Mouse (Mus musculus): ENCODE results near the gene Spag17. TPM values are rescaled to one million over a fixed set of nuclear protein-coding genes. Genes with fewer than 3 reads are reported as not detected.

The Spag17 gene
- polyA plus RNA-seq, 1 experiment from 2014 or later, result 0.22 TPM

DNA sequence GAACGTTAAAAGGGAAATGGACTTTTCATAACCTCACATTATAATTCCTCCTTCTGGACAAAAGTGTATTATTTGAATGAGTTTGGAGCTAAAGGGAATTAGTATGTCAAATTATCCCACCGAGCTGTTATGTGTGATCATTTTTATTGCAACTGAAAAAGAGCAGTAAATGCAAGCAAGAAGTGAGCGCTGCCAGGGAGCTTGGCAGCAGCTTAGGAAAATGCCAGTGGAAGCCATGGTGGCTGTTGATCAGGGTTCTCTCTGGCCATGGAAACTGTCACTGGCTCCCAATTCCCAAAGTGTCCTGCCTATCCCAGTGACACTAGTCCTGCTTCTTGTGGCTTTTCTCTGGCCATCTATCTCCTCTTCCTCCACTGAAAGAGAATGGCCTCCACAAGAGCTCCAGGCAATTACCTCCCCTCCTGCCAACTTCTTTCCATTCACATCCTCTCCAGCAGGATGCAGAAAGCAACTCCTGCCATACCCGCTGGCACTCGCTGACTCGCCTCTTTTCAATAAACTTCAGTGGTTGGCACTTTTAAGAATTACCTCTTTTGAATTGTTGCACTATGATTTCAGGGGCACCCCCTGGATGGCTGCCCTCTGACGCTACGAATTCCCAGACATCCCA lies 28.7 kb downstream of the Spag17 start:
- no peak overlapping the region for H3K9ac ChIP-seq
- no peak overlapping the region for H3K4me3 ChIP-seq
- H3K27me3 ChIP-seq, result no peaks in the 10 kb centered on the region
- H3K27ac ChIP-seq (replicated peaks), result no peak overlapping the region
- no peaks in the 10 kb centered on the region for H3K36me3 ChIP-seq
- no peaks in the 10 kb centered on the region for H3K9me3 ChIP-seq
- no peak for ATAC-seq (ENCODE audit: low read depth)
- no peak overlapping the region for H3K4me2 ChIP-seq
- WGBS, result 85% methylated on average over 8 of the region's 8 CpGs
- no peaks in the 10 kb centered on the region for H3K4me1 ChIP-seq (replicated peaks)

- H3K27ac ChIP-seq (replicated peaks), result no peak overlapping the region
- H3K4me2 ChIP-seq, result no peak overlapping the region
- H3K4me1 ChIP-seq (replicated peaks), result no peaks in the 10 kb centered on the region
- 95% methylated on average over 3 of the region's 3 CpGs for WGBS
- H3K36me3 ChIP-seq, result no peaks in the 10 kb centered on the region
- no peak for ATAC-seq (ENCODE audit: low read depth)
- H3K9ac ChIP-seq, result no peak overlapping the region
- H3K27me3 ChIP-seq, result no peaks in the 10 kb centered on the region
- H3K9me3 ChIP-seq, result no peaks in the 10 kb centered on the region
- no peak overlapping the region for H3K4me3 ChIP-seq
Measured at GRCm38 (mm10) chr3:99922944-99923343, 37.7 kb downstream of the Spag17 start.

DNA sequence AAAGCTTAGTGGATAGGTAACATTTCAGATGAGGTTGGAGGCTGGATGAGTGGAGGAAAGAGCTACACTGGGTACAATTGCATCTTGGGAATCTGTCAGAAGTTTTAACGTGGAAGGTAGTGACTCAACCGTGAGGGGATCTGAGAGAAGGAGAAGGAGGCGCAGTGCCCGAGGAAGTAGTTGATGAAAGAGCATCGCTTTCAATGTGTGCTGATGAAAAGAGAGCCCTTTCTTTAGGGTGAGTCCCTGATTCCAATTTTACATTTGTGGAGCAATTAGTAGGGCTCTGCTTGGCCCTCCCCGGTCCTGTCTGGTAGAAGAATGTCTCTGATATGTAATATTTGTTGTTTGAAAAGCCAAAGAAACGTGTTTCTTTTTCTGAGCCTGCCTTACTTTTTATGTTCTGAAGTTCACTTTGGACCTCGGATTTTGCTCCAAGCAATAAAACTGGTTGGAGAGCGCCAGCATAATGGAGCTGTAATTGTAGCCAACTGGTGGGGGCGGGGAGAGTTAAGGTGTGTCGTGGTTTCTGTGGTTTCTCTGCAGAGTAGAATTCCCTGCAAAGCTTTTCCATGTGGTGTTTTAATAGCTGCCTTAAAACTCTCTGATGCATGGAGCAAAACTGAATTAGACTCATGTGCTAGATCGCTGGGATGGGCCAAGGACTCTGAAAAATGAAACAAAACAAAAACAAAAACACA lies 45.9 kb downstream of the Spag17 start:
- Histone ChIP-seq H3K9me3 (no peaks in the 10 kb centered on the region), H3K36me3 (no peaks in the 10 kb centered on the region), H3K9ac (no peak overlapping the region), H3K4me1 (replicated peaks) (no peaks in the 10 kb centered on the region), H3K4me3 (no peak overlapping the region), H3K4me2 (no peak overlapping the region), H3K27me3 (no peaks in the 10 kb centered on the region), H3K27ac (replicated peaks) (no peak overlapping the region)
- ATAC-seq (ENCODE audit: low read depth), result no peak
- WGBS, result 61% methylated on average over 12 of the region's 12 CpGs

DNA sequence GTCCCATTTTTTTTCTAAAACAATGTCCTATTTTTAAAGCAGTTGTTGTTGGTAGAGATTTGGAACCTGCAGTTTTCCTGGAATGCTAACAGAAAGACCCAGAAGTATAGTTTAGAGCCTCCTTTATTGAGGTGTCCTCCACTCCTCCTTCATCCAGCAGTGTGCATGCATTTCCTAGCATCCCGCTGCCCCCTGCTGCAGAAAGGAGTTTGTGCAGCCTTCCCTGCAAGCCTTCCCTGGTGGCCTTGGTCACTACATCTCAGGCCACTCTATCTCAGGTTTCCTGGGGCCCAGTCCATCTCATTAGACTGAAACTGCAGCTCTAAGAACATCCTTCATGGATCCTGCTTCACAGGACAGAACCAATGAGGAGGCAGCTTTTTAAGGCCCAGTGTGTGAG lies 51.0 kb downstream of the Spag17 start:
- Histone ChIP-seq H3K27me3 (no peaks in the 10 kb centered on the region), H3K9ac (no peak overlapping the region), H3K36me3 (no peaks in the 10 kb centered on the region), H3K4me2 (no peak overlapping the region), H3K9me3 (no peaks in the 10 kb centered on the region), H3K4me3 (no peak overlapping the region), H3K4me1 (replicated peaks) (no peaks in the 10 kb centered on the region), H3K27ac (replicated peaks) (no peak overlapping the region)
- ATAC-seq (ENCODE audit: low read depth), result no peak
- WGBS, result 29% methylated on average over 1 of the region's 1 CpGs

GRCm38 (mm10) chr3:99938611-99939286 lies 53.5 kb downstream of the Spag17 start:
- H3K27ac ChIP-seq (replicated peaks), result no peak overlapping the region
- no peak overlapping the region for H3K4me2 ChIP-seq
- no peak overlapping the region for H3K4me3 ChIP-seq
- 33% methylated on average over 8 of the region's 8 CpGs for WGBS
- ATAC-seq (ENCODE audit: low read depth), result no peak
- H3K4me1 ChIP-seq (replicated peaks), result no peaks in the 10 kb centered on the region
- no peaks in the 10 kb centered on the region for H3K36me3 ChIP-seq
- H3K9ac ChIP-seq, result no peak overlapping the region
- no peaks in the 10 kb centered on the region for H3K27me3 ChIP-seq
- no peaks in the 10 kb centered on the region for H3K9me3 ChIP-seq

GRCm38 (mm10) chr3:99945171-99945570 lies 60.0 kb downstream of the Spag17 start:
- Histone ChIP-seq H3K9me3 (no peaks in the 10 kb centered on the region), H3K4me1 (replicated peaks) (no peaks in the 10 kb centered on the region), H3K27ac (replicated peaks) (no peak overlapping the region), H3K27me3 (no peaks in the 10 kb centered on the region), H3K4me3 (no peak overlapping the region), H3K36me3 (no peaks in the 10 kb centered on the region), H3K9ac (no peak overlapping the region), H3K4me2 (no peak overlapping the region)
- ATAC-seq (ENCODE audit: low read depth), result no peak
- WGBS, result 75% methylated on average over 2 of the region's 2 CpGs

DNA sequence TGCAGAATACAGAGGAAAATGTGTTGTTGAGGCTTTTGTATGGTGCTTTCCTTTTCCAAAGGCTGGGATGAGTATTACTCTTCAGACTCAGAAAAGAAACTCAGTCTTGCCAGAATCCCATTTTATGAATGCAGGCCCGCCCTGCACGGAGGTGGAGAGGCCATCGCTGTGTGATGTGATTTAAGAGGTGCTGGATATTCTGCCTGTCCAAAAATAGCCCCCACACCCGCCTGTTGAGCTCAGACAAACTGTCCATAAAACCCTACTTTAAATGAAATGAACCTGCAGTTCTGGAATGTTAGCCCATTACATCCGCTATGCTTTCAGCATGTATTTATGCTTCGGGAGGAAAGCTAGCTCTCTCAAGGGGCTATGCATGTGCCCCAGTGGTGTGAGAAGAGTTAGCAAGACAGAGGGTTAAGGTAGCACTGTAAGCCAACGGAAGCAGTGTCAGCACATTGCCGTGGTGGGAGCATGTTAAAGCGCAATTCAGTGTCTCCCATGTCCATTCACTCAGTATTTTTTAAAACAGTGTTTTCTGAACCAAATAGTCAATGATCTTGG lies 68.9 kb downstream of the Spag17 start:
- Histone ChIP-seq H3K4me3 (no peak overlapping the region), H3K36me3 (no peaks in the 10 kb centered on the region), H3K27ac (replicated peaks) (no peak overlapping the region), H3K27me3 (no peaks in the 10 kb centered on the region), H3K9me3 (no peaks in the 10 kb centered on the region), H3K4me2 (no peak overlapping the region), H3K9ac (no peak overlapping the region), H3K4me1 (replicated peaks) (no peaks in the 10 kb centered on the region)
- no peak for ATAC-seq (ENCODE audit: low read depth)
- WGBS, result 78% methylated on average over 9 of the region's 9 CpGs

DNA sequence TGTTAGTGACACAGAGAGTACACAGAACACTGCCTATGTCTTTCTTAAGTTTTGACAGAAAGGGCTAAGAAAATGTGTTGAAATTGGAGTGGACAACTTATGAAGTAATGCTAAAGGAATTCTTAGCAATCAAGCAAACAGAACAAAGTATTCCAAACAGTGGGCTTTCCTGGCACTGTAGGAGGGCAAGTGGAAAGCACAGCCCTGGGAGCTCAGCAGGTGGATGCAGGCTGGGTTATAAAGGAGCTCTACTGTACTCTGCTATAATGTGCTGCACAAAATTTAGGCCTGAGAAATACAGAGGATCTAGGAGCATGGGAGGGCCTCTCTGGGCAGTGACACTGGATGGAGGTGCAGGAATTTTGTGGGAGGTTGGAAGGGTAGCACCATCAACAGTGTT lies 71.3 kb downstream of the Spag17 start:
- H3K36me3 ChIP-seq, result no peaks in the 10 kb centered on the region
- H3K4me2 ChIP-seq, result no peak overlapping the region
- no peaks in the 10 kb centered on the region for H3K27me3 ChIP-seq
- no peaks in the 10 kb centered on the region for H3K4me1 ChIP-seq (replicated peaks)
- no peak overlapping the region for H3K9ac ChIP-seq
- no peaks in the 10 kb centered on the region for H3K9me3 ChIP-seq
- ATAC-seq (ENCODE audit: low read depth), result no peak
- H3K4me3 ChIP-seq, result no peak overlapping the region
- no peak overlapping the region for H3K27ac ChIP-seq (replicated peaks)

- no peaks in the 10 kb centered on the region for H3K36me3 ChIP-seq
- WGBS, result 62% methylated on average over 7 of the region's 7 CpGs
- no peak overlapping the region for H3K27ac ChIP-seq (replicated peaks)
- H3K9me3 ChIP-seq, result no peaks in the 10 kb centered on the region
- ATAC-seq (ENCODE audit: low read depth), result no peak
- no peak overlapping the region for H3K9ac ChIP-seq
- no peak overlapping the region for H3K4me3 ChIP-seq
- no peaks in the 10 kb centered on the region for H3K4me1 ChIP-seq (replicated peaks)
- no peak overlapping the region for H3K4me2 ChIP-seq
- no peaks in the 10 kb centered on the region for H3K27me3 ChIP-seq
Measured at GRCm38 (mm10) chr3:99959805-99960485, 74.7 kb downstream of the Spag17 start.

- no peaks in the 10 kb centered on the region for H3K36me3 ChIP-seq
- H3K4me3 ChIP-seq, result no peak overlapping the region
- WGBS, result 92% methylated on average over 6 of the region's 6 CpGs
- no peak for ATAC-seq (ENCODE audit: low read depth)
- no peak overlapping the region for H3K4me2 ChIP-seq
- peaks cover 4% of the 10 kb centered on the region; the same call in 1 of the 2 replicates for H3K4me1 ChIP-seq (replicated peaks)
- no peak overlapping the region for H3K9ac ChIP-seq
- H3K9me3 ChIP-seq, result no peaks in the 10 kb centered on the region
- H3K27ac ChIP-seq (replicated peaks), result no peak overlapping the region
- H3K27me3 ChIP-seq, result no peaks in the 10 kb centered on the region
Measured at GRCm38 (mm10) chr3:99964345-99964744, 79.1 kb downstream of the Spag17 start.

DNA sequence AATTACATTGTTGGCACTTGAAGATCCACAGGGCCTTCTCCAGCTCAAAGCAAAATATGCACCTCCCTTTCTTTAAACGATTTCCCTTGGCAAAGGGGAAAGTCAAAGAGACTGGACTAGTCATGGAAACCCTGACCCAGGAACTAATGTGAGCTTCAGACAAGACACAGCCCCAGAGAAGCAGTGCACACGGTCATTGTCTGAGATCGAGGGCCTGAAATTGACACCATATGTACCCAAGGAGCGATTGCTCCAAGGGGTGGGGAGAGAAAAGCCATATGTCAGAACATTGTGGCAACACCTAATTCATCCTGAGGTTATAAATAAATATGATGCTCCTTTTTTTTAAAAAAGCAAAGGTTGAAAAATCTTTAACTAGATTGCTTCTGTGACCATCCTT lies 80.7 kb downstream of the Spag17 start:
- 50% methylated on average over 4 of the region's 4 CpGs for WGBS
- H3K9me3 ChIP-seq, result no peaks in the 10 kb centered on the region
- ATAC-seq (ENCODE audit: low read depth), result no peak
- no peak overlapping the region for H3K27ac ChIP-seq (replicated peaks)
- no peak overlapping the region for H3K9ac ChIP-seq
- peaks cover 4% of the 10 kb centered on the region; the same call in 1 of the 2 replicates for H3K4me1 ChIP-seq (replicated peaks)
- no peak overlapping the region for H3K4me2 ChIP-seq
- H3K27me3 ChIP-seq, result no peaks in the 10 kb centered on the region
- H3K36me3 ChIP-seq, result no peaks in the 10 kb centered on the region
- no peak overlapping the region for H3K4me3 ChIP-seq

- Histone ChIP-seq H3K9ac (no peak overlapping the region), H3K9me3 (no peaks in the 10 kb centered on the region), H3K27me3 (no peaks in the 10 kb centered on the region), H3K36me3 (no peaks in the 10 kb centered on the region), H3K27ac (replicated peaks) (no peak overlapping the region), H3K4me3 (no peak overlapping the region), H3K4me2 (no peak overlapping the region), H3K4me1 (replicated peaks) (peaks cover 4% of the 10 kb centered on the region; the same call in 1 of the 2 replicates)
- ATAC-seq (ENCODE audit: low read depth), result no peak
- 41% methylated on average over 2 of the region's 2 CpGs for WGBS
Measured at GRCm38 (mm10) chr3:99966285-99966684, 81.1 kb downstream of the Spag17 start.

Measured in neural tube, embryonic 13.5 days (tissue).